Mouse (Mus musculus) frontal cortex, adult (tissue): ENCODE results near the gene Atxn3.
"Not testable (repeated sequence)": the region's sequence is repeated elsewhere in the genome, so short reads cannot be mapped to it uniquely, and the experiment has no call there.

Experiments used
- ATAC-seq: cut with Nextera tagmentation; 2 replicates; pipeline ENCODE4 v1.9.2; 2017; ENCODE audit warnings: mild to moderate bottlenecking, moderate library complexity, mixed read lengths; ENCODE audit not compliant: low TSS enrichment

Gene Atxn3

DNA sequence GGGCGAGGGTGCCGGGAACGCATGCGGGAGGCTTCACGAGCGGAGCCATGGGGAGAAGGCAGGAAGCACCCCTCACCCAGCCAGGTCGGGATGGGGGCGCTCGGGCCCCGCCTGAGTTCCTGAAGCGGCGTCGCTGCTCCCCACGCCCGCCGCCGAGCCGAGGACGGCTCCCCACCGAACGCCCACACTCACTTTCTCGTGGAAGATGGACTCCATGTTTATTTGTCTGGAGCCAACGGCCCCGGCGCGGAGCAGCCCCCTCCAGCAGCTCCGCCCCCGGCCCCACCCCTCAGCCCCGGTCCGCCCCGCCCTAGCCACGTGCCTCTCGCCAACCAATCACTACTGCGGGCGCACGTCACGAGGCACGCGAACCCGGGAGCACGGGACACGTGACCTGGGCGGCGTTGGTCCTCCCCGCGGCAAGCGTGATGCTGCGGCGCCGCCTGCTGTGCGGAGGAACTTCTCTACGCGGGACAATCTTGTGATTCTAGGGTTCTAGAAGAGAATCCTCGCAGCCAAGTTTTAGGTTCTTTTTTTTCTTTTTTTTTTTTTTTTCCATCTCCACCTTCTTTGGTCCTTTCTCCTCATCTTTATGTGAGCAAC is at the start of gene Atxn3:
Gene Atxn3 (minus strand): TSS at position 305 of the 603 bp plus-strand sequence.
- ATAC-seq, result peak; percentile 94

GRCm38 (mm10) chr12:102000785-102001184 is 42.7 kb upstream of the Atxn3 start:
- ATAC-seq, result no peak

- ATAC-seq, result no peak
Measured at GRCm38 (mm10) chr12:101998929-101999328, 40.9 kb upstream of the Atxn3 start.

DNA sequence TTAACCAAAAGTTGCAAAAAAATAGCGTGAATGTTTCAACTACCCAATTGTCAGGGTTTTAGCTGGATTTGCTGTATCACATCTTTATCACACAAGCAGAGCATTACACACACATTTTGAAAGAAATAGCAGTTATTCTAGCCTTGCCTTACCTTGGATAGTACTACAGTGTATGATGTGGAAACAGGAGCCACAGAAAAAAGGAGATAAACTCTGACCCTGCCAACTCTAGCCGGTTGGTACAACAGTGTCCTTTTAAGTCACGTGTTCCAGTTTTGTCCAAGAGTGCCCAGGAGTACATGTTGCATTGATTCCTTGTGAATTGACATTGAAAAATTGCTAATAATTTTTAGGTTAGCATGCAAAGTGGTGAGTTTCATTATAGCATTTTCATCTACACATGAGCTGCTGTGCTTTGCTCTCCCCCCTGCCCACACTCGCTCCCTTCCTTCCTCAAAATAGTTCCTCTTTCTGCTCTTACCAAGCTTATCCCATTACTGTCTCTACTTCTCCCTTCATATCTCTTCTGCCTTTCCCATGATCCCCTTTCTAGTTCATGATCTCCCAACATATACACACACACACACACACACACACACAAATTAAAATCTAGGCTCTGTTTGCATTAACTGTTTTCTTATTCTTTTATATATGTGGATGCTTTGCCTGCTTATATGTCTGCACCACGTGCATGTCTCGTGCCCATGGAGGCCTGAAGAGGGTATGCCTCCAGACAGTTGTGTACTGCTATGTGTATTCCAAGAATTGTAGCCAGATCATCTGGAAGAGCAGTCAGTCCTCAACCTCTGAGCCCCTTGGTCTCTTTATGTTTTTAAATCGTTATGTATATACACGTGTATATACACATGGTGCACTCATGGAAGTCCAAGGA is 36.8 kb upstream of the Atxn3 start:
- no peak for ATAC-seq

GRCm38 (mm10) chr12:101987659-101988058 is 29.6 kb upstream of the Atxn3 start:
- ATAC-seq, result no peak

GRCm38 (mm10) chr12:101985110-101985509 is 27.1 kb upstream of the Atxn3 start:
- ATAC-seq, result peak; percentile 67; the same call in 1 of the 2 replicates

DNA sequence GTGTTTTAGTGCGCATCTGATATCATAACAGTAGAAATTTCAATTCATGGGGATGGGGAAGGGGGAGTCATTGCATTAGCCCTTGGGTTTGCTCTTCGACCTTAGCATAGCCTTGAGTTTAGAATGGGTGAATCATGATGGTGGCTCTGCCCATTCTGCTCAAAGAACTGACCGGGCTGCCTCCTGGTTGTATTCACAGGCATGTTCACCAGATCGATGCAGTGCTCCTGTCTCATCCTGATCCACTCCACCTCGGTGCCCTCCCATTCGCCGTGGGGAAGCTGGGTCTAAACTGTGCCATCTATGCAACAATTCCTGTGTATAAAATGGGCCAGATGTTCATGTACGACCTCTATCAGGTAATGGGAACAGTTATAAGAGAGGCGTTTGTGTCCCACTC is 24.9 kb upstream of the Atxn3 start:
- no peak for ATAC-seq

DNA sequence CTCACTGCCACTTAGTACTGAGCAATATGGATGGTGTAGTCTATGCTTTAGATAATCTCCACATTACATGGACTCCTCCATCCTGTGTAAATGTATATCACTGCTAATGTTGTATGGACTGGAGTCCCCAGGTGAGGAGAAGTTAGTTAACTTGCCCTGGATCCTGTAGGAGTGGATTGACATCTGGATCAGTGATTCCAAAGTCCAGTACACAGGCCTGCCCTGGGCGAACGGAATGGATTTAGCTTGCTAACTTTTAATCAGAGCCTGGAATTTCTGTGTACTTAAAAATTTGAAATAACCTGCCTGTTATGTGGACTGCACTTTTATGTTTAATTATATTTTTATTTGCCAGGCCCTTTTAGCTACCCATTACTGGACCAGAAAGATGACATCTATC is 23.5 kb upstream of the Atxn3 start:
- ATAC-seq, result no peak

- ATAC-seq, result no peak
Measured at GRCm38 (mm10) chr12:101980266-101980665, 22.2 kb upstream of the Atxn3 start.

GRCm38 (mm10) chr12:101979213-101979750 is 21.2 kb upstream of the Atxn3 start:
- ATAC-seq, result no peak

DNA sequence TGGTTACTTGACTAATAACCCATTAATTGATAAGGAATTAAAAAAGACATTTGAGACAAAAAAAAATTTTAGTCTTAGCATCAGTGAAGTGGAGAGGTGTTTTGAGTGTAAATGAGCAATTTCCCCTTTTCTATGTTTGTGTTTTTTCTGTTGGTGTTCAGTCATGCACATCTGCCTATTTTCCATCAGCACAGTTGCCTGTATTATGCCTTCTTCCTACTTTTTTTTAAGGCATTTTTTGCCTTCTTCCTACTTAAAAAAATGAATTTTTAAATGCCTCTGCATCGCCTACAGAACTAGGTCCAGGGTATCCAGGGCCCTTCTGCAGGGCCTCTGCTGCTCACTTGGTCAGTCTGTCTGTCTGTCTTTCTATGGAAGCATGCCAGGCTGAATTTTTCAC is 20.5 kb upstream of the Atxn3 start:
- ATAC-seq, result no peak

- no peak for ATAC-seq
Measured at GRCm38 (mm10) chr12:101978162-101978561, 20.1 kb upstream of the Atxn3 start.

GRCm38 (mm10) chr12:101977404-101977915 is 19.4 kb upstream of the Atxn3 start:
- no peak for ATAC-seq

DNA sequence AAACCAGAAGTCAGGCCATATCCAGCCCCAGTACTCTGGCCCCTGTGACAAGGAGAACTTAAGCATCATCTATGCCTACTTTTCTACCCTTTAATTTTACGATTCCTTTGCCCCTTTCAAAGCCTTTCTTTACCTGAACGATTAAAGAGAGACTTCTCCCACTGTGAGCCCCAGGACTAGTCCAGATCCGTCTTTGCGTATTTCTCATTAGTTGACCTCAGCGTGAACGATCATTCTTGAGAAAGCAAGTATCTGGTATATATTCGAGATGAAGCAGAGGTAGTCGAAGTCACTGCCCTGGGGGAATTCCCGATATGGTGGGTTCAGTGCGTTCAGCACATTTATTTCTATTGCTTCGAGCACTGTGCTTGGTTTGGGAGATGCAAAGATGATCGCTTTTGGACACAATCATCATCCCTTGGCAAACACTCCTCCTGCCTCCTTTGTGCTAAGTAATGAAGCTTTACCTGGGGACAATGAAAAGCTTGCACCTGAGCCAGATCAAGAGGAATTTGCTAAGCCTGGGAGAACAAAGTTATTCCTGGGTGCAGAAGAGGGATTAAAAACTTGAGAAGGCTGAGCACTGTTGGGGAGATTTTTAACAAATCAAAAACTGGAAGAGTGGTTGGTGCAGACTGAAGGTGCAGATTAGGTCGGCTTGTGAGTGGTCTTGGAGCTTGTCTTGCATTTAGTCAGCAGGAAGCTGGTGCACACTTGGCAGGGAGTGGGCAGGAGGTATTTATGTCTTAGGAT is 18.8 kb upstream of the Atxn3 start:
- ATAC-seq, result peak; percentile 7; the same call in 1 of the 2 replicates

DNA sequence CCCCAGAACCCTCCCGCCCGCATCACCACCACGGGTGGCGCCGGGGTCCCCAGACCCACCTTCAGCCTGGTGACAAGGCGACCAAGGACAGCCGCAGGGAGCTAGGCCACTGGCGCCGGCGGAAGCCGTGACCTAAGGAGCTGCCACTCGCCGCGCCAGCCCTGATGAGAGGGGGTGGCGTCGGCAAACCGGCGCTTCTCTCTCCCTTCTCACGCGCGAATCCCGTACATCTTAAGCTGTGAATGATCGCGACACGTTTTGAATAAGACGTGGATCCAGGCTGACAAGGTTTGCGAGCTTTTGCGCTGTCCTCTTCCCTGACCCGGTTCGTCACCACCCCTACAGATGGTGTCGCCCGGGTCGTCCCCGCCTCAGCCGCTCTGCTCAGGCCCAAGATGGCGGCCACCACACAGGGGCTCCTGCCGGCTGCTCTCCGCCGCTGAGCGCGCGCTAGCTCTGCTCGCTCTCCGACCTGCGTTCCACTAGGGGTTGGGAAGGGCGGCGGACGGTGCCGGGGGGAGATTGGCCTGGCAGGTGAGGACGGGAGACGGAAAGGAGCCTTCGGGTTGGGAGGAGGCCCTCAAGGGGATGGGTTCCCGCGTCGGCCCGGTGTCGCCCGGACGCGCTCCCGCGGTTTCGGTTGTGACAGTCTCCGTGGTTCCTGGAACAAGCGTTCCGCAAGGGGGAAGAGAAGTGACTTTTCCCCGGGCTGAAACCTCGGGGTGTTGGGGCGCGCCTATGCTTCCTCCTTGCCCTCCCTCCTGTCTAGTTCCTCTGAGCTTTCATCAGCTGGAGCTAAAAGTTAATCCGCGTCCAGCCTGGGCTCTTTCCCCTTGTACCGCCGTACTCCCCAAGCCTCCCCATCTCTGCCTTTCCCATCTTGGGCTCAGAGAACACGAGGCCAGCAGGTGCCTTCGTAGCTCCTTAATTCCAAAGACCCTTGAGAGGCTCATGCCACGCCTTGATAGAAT is 17.8 kb upstream of the Atxn3 start, which contains the start of gene Cpsf2:
Gene Cpsf2 (plus strand): TSS at position 388 of the 971 bp plus-strand sequence.
- peak; percentile 92 for ATAC-seq

DNA sequence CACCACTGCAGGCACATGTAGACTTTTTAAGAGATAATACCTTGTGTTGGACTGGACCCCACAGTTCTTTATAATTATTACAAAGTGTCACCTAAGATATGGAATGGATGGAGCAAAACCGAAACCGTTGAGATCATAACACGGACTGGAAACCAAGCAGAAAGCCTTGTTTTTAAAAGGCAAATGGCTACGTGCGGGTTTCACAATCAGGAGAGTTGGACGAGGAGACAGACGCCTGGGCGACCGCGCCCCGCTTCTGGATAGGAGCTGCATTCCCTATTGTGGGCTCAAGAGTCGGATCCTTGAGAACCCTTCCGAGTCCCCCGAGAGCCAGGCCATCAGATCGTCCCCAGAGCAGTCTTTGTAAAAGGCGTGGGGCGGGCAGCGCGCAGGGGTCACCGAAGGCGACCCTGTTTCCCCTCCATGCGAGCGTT is 17.1 kb upstream of the Atxn3 start:
- ATAC-seq, result peak; percentile 41

DNA sequence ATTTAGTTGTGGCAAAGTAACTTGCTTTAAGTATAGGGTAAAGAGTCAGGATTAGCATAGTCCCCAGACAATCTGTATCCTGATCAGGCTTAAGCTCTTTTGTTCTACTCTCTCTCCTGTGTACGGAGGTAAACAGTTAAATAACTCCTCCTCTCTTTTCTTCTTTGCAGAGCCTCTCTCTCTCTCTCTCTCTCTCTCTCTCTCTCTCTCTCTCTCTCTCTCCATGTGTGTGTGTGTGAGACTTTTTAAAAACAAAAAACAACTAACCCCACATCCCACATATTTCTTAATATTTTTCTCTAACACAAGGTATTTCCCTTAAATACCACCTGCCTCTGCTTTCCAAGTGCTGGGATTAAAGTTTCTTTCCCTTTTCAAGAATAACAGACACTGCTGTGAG is 16.5 kb upstream of the Atxn3 start:
- ATAC-seq, result no peak

- ATAC-seq, result no peak
Measured at GRCm38 (mm10) chr12:101972230-101972629, 14.2 kb upstream of the Atxn3 start.

GRCm38 (mm10) chr12:101971311-101971710 is 13.3 kb upstream of the Atxn3 start:
- no peak for ATAC-seq

- ATAC-seq, result not testable (repeated sequence)
Measured at GRCm38 (mm10) chr12:101958960-101959780, 1.1 kb upstream of the Atxn3 start.
